Mouse (Mus musculus): Measurements from ENCODE around the gene Nav2. TPM values are rescaled to one million over a fixed set of nuclear protein-coding genes. Genes with fewer than 3 reads are reported as not detected.

Gene Nav2
- polyA plus RNA-seq, 1 experiment from 2014 or later: 28.1 TPM

GRCm38 (mm10) chr7:49407688-49408087 is 499.2 kb downstream of the Nav2 start:
- Histone ChIP-seq H3K4me3 (no peak overlapping the region), H3K27me3 (replicated peaks) (no peaks in the 10 kb centered on the region), H3K4me1 (replicated peaks) (peaks cover 3% of the 10 kb centered on the region; the same call in 1 of the 2 replicates), H3K36me3 (peaks cover 7% of the 10 kb centered on the region), H3K9ac (no peak overlapping the region), H3K27ac (ENCODE audit: poor library complexity, severe bottlenecking) (no peak overlapping the region), H3K9me3 (replicated peaks) (0 out of 2 replicates have a peak, but pooled peaks cover under 1% of the 10 kb centered on the region), H3K4me2 (no peak overlapping the region)
- 92% methylated on average over 9 of the region's 9 CpGs for WGBS
- no peak for ATAC-seq (ENCODE audit: insufficient number of reproducible peaks, low FRiP score)

- Histone ChIP-seq H3K4me1 (replicated peaks) (no peaks in the 10 kb centered on the region), H3K27ac (ENCODE audit: poor library complexity, severe bottlenecking) (no peak overlapping the region), H3K4me3 (no peak overlapping the region), H3K36me3 (peaks cover 12% of the 10 kb centered on the region), H3K9ac (no peak overlapping the region), H3K4me2 (no peak overlapping the region), H3K27me3 (replicated peaks) (no peaks in the 10 kb centered on the region), H3K9me3 (replicated peaks) (0 out of 2 replicates have a peak, but pooled peaks cover 6% of the 10 kb centered on the region)
- no peak for ATAC-seq (ENCODE audit: insufficient number of reproducible peaks, low FRiP score)
- WGBS: 85% methylated on average over 7 of the region's 7 CpGs
Observed at GRCm38 (mm10) chr7:49408625-49409024, 500.1 kb downstream of the Nav2 start.

GRCm38 (mm10) chr7:49409265-49409664 is 500.7 kb downstream of the Nav2 start:
- H3K9ac ChIP-seq: no peak overlapping the region
- no peak overlapping the region for H3K4me3 ChIP-seq
- H3K27ac ChIP-seq (ENCODE audit: poor library complexity, severe bottlenecking): no peak overlapping the region
- 0 out of 2 replicates have a peak, but pooled peaks cover 6% of the 10 kb centered on the region for H3K9me3 ChIP-seq (replicated peaks)
- ATAC-seq (ENCODE audit: insufficient number of reproducible peaks, low FRiP score): no peak
- no peak overlapping the region for H3K4me2 ChIP-seq
- H3K4me1 ChIP-seq (replicated peaks): 0 out of 2 replicates have a peak, but pooled peaks cover 5% of the 10 kb centered on the region
- 92% methylated on average over 3 of the region's 3 CpGs for WGBS
- peaks cover 12% of the 10 kb centered on the region for H3K36me3 ChIP-seq
- no peaks in the 10 kb centered on the region for H3K27me3 ChIP-seq (replicated peaks)

GRCm38 (mm10) chr7:49410188-49410587 is 501.7 kb downstream of the Nav2 start:
- H3K9me3 ChIP-seq (replicated peaks): 0 out of 2 replicates have a peak, but pooled peaks cover 6% of the 10 kb centered on the region
- peaks cover 12% of the 10 kb centered on the region for H3K36me3 ChIP-seq
- H3K4me2 ChIP-seq: no peak overlapping the region
- H3K27ac ChIP-seq (ENCODE audit: poor library complexity, severe bottlenecking): no peak overlapping the region
- 0 out of 2 replicates have a peak, but pooled peaks cover 5% of the 10 kb centered on the region for H3K4me1 ChIP-seq (replicated peaks)
- H3K9ac ChIP-seq: no peak overlapping the region
- WGBS: 84% methylated on average over 5 of the region's 5 CpGs
- no peak for ATAC-seq (ENCODE audit: insufficient number of reproducible peaks, low FRiP score)
- no peaks in the 10 kb centered on the region for H3K27me3 ChIP-seq (replicated peaks)
- no peak overlapping the region for H3K4me3 ChIP-seq

- no peak overlapping the region for H3K9ac ChIP-seq
- no peaks in the 10 kb centered on the region for H3K27me3 ChIP-seq (replicated peaks)
- H3K27ac ChIP-seq (ENCODE audit: poor library complexity, severe bottlenecking): no peak overlapping the region
- H3K4me3 ChIP-seq: no peak overlapping the region
- no peak overlapping the region for H3K4me2 ChIP-seq
- H3K36me3 ChIP-seq: peaks cover 12% of the 10 kb centered on the region
- 84% methylated on average over 4 of the region's 4 CpGs for WGBS
- 0 out of 2 replicates have a peak, but pooled peaks cover 5% of the 10 kb centered on the region for H3K4me1 ChIP-seq (replicated peaks)
- 0 out of 2 replicates have a peak, but pooled peaks cover 6% of the 10 kb centered on the region for H3K9me3 ChIP-seq (replicated peaks)
- no peak for ATAC-seq (ENCODE audit: insufficient number of reproducible peaks, low FRiP score)
Observed at GRCm38 (mm10) chr7:49410892-49411291, 502.4 kb downstream of the Nav2 start.

GRCm38 (mm10) chr7:49411803-49412202 is 503.3 kb downstream of the Nav2 start:
- Histone ChIP-seq H3K9me3 (replicated peaks) (0 out of 2 replicates have a peak, but pooled peaks cover 6% of the 10 kb centered on the region), H3K27ac (ENCODE audit: poor library complexity, severe bottlenecking) (no peak overlapping the region), H3K27me3 (replicated peaks) (no peaks in the 10 kb centered on the region), H3K4me1 (replicated peaks) (0 out of 2 replicates have a peak, but pooled peaks cover 5% of the 10 kb centered on the region), H3K9ac (no peak overlapping the region), H3K36me3 (peaks cover 12% of the 10 kb centered on the region), H3K4me2 (no peak overlapping the region), H3K4me3 (no peak overlapping the region)
- WGBS: 83% methylated on average over 9 of the region's 9 CpGs
- ATAC-seq (ENCODE audit: insufficient number of reproducible peaks, low FRiP score): no peak

GRCm38 (mm10) chr7:49415131-49415530 is 506.6 kb downstream of the Nav2 start:
- peaks cover 9% of the 10 kb centered on the region for H3K36me3 ChIP-seq
- 91% methylated on average over 7 of the region's 7 CpGs for WGBS
- 0 out of 2 replicates have a peak, but pooled peaks cover 5% of the 10 kb centered on the region for H3K4me1 ChIP-seq (replicated peaks)
- no peak for ATAC-seq (ENCODE audit: insufficient number of reproducible peaks, low FRiP score)
- H3K9ac ChIP-seq: no peak overlapping the region
- no peak overlapping the region for H3K4me3 ChIP-seq
- H3K27me3 ChIP-seq (replicated peaks): no peaks in the 10 kb centered on the region
- H3K27ac ChIP-seq (ENCODE audit: poor library complexity, severe bottlenecking): no peak overlapping the region
- H3K4me2 ChIP-seq: no peak overlapping the region
- H3K9me3 ChIP-seq (replicated peaks): 0 out of 2 replicates have a peak, but pooled peaks cover 6% of the 10 kb centered on the region

- peaks cover 12% of the 10 kb centered on the region for H3K36me3 ChIP-seq
- H3K9me3 ChIP-seq (replicated peaks): 0 out of 2 replicates have a peak, but pooled peaks cover 6% of the 10 kb centered on the region
- no peak for ATAC-seq (ENCODE audit: insufficient number of reproducible peaks, low FRiP score)
- H3K27ac ChIP-seq (ENCODE audit: poor library complexity, severe bottlenecking): no peak overlapping the region
- no peak overlapping the region for H3K4me2 ChIP-seq
- no peak overlapping the region for H3K4me3 ChIP-seq
- H3K27me3 ChIP-seq (replicated peaks): no peaks in the 10 kb centered on the region
- H3K9ac ChIP-seq: no peak overlapping the region
- 0 out of 2 replicates have a peak, but pooled peaks cover 5% of the 10 kb centered on the region for H3K4me1 ChIP-seq (replicated peaks)
- WGBS: 89% methylated on average over 12 of the region's 12 CpGs
Observed at GRCm38 (mm10) chr7:49415716-49416115, 507.2 kb downstream of the Nav2 start.

- H3K27ac ChIP-seq (ENCODE audit: poor library complexity, severe bottlenecking): no peak overlapping the region
- H3K9ac ChIP-seq: no peak overlapping the region
- WGBS: 76% methylated on average over 13 of the region's 13 CpGs
- no peak overlapping the region for H3K4me3 ChIP-seq
- no peak for ATAC-seq (ENCODE audit: insufficient number of reproducible peaks, low FRiP score)
- H3K4me2 ChIP-seq: no peak overlapping the region
- no peaks in the 10 kb centered on the region for H3K27me3 ChIP-seq (replicated peaks)
- no peaks in the 10 kb centered on the region for H3K9me3 ChIP-seq (replicated peaks)
- H3K36me3 ChIP-seq: 0 out of 2 replicates have a peak, but pooled peaks cover 5% of the 10 kb centered on the region
- 0 out of 2 replicates have a peak, but pooled peaks cover 4% of the 10 kb centered on the region for H3K4me1 ChIP-seq (replicated peaks)
Observed at GRCm38 (mm10) chr7:49418841-49419240, 510.3 kb downstream of the Nav2 start.

GRCm38 (mm10) chr7:49420139-49420802 is 511.8 kb downstream of the Nav2 start:
- 84% methylated on average over 17 of the region's 17 CpGs for WGBS
- Histone ChIP-seq H3K9me3 (replicated peaks) (no peaks in the 10 kb centered on the region), H3K9ac (no peak overlapping the region), H3K4me1 (replicated peaks) (no peaks in the 10 kb centered on the region), H3K27ac (ENCODE audit: poor library complexity, severe bottlenecking) (no peak overlapping the region), H3K27me3 (replicated peaks) (no peaks in the 10 kb centered on the region), H3K4me3 (no peak overlapping the region), H3K36me3 (0 out of 2 replicates have a peak, but pooled peaks cover 5% of the 10 kb centered on the region), H3K4me2 (no peak overlapping the region)
- no peak for ATAC-seq (ENCODE audit: insufficient number of reproducible peaks, low FRiP score)

- WGBS: 61% methylated on average over 4 of the region's 4 CpGs
- H3K4me2 ChIP-seq: no peak overlapping the region
Observed at GRCm38 (mm10) chr7:49421261-49421660, 512.7 kb downstream of the Nav2 start.

More at GRCm38 (mm10) chr7:49421261-49421660, 512.7 kb downstream of the Nav2 start:
- no peaks in the 10 kb centered on the region for H3K9me3 ChIP-seq (replicated peaks)
- H3K27ac ChIP-seq (ENCODE audit: poor library complexity, severe bottlenecking): no peak overlapping the region
- H3K4me1 ChIP-seq (replicated peaks): no peaks in the 10 kb centered on the region
- no peaks in the 10 kb centered on the region for H3K27me3 ChIP-seq (replicated peaks)
- H3K9ac ChIP-seq: no peak overlapping the region
- H3K36me3 ChIP-seq: 0 out of 2 replicates have a peak, but pooled peaks cover 5% of the 10 kb centered on the region
- no peak overlapping the region for H3K4me3 ChIP-seq
- ATAC-seq (ENCODE audit: insufficient number of reproducible peaks, low FRiP score): no peak
